Mouse (Mus musculus): ENCODE results near the gene Iffo2. TPM values are rescaled to one million over a fixed set of nuclear protein-coding genes. Genes with fewer than 3 reads are reported as not detected.
A peak's percentile ranks its signal among the peaks of the same experiment; 100 is the strongest.

The Iffo2 gene
- polyA plus RNA-seq, 1 experiment from 2014 or later, result 2.4 TPM

DNA sequence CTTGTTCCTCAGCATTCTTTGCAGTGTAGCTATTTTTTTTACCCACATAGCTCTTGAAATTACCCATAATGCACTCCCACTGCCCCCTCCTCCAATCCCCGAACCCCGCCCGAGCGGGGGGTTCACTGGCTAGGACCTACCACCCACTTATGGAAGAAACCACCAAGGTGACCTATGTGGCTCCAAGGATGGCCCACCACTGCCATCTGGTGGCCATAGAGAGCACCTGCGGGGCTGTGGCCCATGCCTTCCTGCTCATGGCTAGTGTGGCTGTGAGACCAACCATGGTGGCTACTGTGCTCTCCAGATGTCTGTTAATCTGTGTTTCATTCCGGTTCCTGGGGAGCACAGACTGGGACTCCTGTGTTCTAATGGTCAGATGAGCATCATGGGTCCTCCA, 139.5 kb downstream of the Iffo2 start:
- Histone ChIP-seq H3K27ac (ENCODE audit: low read length) (no peak overlapping the region), H3K4me1 (ENCODE audit: control insufficient read depth, insufficient read depth, low read length) (no peaks in the 10 kb centered on the region), H3K4me3 (ENCODE audit: low read length) (no peak overlapping the region), H3K9ac (ENCODE audit: low read length) (no peak overlapping the region), H3K36me3 (ENCODE audit: control insufficient read depth, insufficient read depth) (no peaks in the 10 kb centered on the region), H3K27me3 (ENCODE audit: control insufficient read depth, insufficient read depth, low read length) (no peaks in the 10 kb centered on the region), H3K9me3 (replicated peaks; ENCODE audit: control insufficient read depth, low read length) (no peaks in the 10 kb centered on the region), H3K4me2 (ENCODE audit: low read depth, low read length) (no peak overlapping the region)
- 17% methylated on average over 6 of the region's 6 CpGs for WGBS
- 0 out of 2 replicates have a peak, but pooled peaks have one; percentile 49 for ATAC-seq (replicated peaks; ENCODE audit: extremely low read depth, insufficient read depth, low FRiP score)

Small RNAs within 50 kb of the gene (microRNA-seq; reads per million reads assigned to microRNA genes)
- gene Gm25571 (not detected), gene Mir7020 (not detected)

Other genes starting within 250 kb of the Iffo2 start
- gene Pqlc2, start 219.8 kb upstream of the Iffo2 start, polyA plus RNA-seq (2015; fragmentation: Nextera tagmentation; extraction: Ambion mirVana), result 8.9 and 9.3 TPM in 2 replicates
- gene Akr7a5, start 219.8 kb upstream of the Iffo2 start, polyA plus RNA-seq (2015; fragmentation: Nextera tagmentation; extraction: Ambion mirVana), result 72.1 and 74.5 TPM in 2 replicates
- 68.7 and 72.9 TPM in 2 replicates for gene Mrto4, start 178.0 kb upstream of the Iffo2 start, polyA plus RNA-seq (2015; fragmentation: Nextera tagmentation; extraction: Ambion mirVana)
- gene Emc1, start 178.0 kb upstream of the Iffo2 start, polyA plus RNA-seq (2015; fragmentation: Nextera tagmentation; extraction: Ambion mirVana), result 38.2 and 38.7 TPM in 2 replicates
- 58.0 and 62.2 TPM in 2 replicates for gene Ubr4, start 177.9 kb upstream of the Iffo2 start, polyA plus RNA-seq (2015; fragmentation: Nextera tagmentation; extraction: Ambion mirVana)
- gene Gm21969, start 72.6 kb downstream of the Iffo2 start, polyA plus RNA-seq (2015; fragmentation: Nextera tagmentation; extraction: Ambion mirVana), result not detected in 2 replicates
- 36.5 and 37.4 TPM in 2 replicates for gene Aldh4a1, start 92.3 kb downstream of the Iffo2 start, polyA plus RNA-seq (2015; fragmentation: Nextera tagmentation; extraction: Ambion mirVana)
- gene Tas1r2, start 123.0 kb downstream of the Iffo2 start, polyA plus RNA-seq (2015; fragmentation: Nextera tagmentation; extraction: Ambion mirVana), result not detected in 2 replicates

All from heart, embryonic 16.5 days (tissue).